Mouse (Mus musculus): Measurements from ENCODE around the gene Atp6v0a1. TPM values are rescaled to one million over a fixed set of nuclear protein-coding genes. Genes with fewer than 3 reads are reported as not detected.
"Not testable (repeated sequence)": the region's sequence is repeated elsewhere in the genome, so short reads cannot be mapped to it uniquely, and the experiment has no call there.

Gene Atp6v0a1
- polyA plus RNA-seq, 1 experiment, result 22.8 TPM

DNA sequence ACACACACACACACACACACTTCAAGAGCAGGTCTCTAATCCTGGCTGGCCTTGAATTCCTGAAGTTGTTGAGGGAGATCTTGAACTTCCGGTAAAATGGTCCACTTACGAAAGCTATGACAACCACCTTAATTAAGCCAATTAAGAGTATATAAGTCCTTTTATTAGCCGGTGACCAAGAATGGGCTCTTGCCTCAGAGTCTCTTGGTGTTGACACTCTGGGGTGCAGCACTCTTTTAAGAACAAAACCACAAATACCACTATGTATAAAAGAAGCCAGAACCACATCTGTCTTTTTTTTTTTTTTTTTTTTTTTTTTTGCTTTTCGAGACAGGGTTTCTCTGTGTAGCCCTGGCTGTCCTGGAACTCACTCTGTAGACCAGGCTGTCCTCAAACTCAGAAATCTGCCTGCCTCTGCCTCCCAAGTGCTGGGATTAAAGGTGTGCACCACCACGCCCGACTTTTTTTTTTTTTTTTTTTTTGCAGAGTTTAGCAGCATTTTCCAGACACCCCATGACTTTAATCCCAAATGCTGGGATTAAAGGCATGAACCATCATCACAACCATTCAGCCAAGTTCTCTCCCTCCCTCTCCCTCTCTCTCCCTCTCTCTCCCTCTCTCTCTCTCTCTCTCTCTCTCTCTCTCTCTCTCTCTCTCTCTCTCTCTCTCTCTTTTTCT lies 7.2 kb upstream of the Atp6v0a1 start:
- not testable (repeated sequence) for H3K27me3 ChIP-seq (ENCODE audit: control insufficient read depth, insufficient read depth, insufficient read length); H3K4me3 ChIP-seq (ENCODE audit: insufficient read depth, poor library complexity, severe bottlenecking)

DNA sequence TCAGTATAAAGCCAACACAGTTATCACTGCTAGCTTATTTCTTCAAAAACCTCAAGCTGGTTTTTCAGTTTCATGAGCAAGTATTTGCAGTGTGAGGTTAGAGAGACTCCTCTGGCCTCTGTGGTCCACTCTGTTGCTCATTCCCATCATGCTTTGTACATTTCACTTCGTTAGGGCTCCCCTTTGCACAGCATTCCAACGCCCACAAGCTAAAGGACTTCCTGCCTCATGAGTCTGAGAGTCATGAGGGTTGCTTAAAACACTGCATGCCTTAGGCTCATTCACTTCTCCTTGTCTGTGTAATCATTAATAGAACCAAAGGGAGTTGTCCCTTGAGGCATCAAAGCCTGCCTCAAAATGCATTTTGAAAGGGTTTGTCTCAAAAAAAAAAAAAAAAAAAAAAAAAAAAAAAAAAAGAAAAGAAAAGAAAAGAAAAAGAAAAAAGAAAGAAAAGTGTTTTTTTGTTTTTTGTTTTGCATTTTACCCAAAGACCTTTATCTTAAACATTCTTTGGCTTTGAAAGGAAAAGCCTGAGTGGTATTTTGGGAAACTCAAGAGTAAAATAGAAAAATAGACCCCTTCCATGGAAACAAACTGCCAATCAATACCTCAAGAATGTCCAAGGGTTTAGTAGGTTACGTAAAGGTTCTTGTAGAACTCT lies 6.1 kb upstream of the Atp6v0a1 start:
- Histone ChIP-seq H3K27me3 (ENCODE audit: control insufficient read depth, insufficient read depth, insufficient read length) (no peaks in the 10 kb centered on the region), H3ac (ENCODE audit: control insufficient read depth, insufficient read length, low read depth) (no peak overlapping the region), H3K4me3 (ENCODE audit: insufficient read depth, poor library complexity, severe bottlenecking) (no peak overlapping the region), H3K79me2 (ENCODE audit: control insufficient read depth, insufficient read depth) (no peaks in the 10 kb centered on the region), H3K79me3 (ENCODE audit: low read depth) (no peaks in the 10 kb centered on the region), H3K36me3 (ENCODE audit: control insufficient read depth, insufficient read depth) (no peaks in the 10 kb centered on the region)
- TF ChIP-seq USF1 (IDR thresholded peaks at IDR 0.05; ENCODE audit: low read depth) (no peak), CTCF (IDR thresholded peaks at IDR 0.05; ENCODE audit: control insufficient read depth, insufficient read depth, insufficient read length) (no peak), CEBPB (IDR thresholded peaks at IDR 0.05; ENCODE audit: low read depth) (no peak), FOSL1 (IDR thresholded peaks at IDR 0.05; ENCODE audit: insufficient read depth, low read length, poor library complexity, severe bottlenecking) (no peak), MAX (IDR thresholded peaks at IDR 0.05) (peak; percentile 22)

More for the DNA sequence above, 7.2 kb upstream of the Atp6v0a1 start:
- not testable (repeated sequence) for H3K79me2 ChIP-seq (ENCODE audit: control insufficient read depth, insufficient read depth); H3ac ChIP-seq (ENCODE audit: control insufficient read depth, insufficient read length, low read depth); H3K36me3 ChIP-seq (ENCODE audit: control insufficient read depth, insufficient read depth); H3K79me3 ChIP-seq (ENCODE audit: low read depth)
- peak; percentile 62 for TF ChIP-seq CEBPB (IDR thresholded peaks at IDR 0.05; ENCODE audit: low read depth)

DNA sequence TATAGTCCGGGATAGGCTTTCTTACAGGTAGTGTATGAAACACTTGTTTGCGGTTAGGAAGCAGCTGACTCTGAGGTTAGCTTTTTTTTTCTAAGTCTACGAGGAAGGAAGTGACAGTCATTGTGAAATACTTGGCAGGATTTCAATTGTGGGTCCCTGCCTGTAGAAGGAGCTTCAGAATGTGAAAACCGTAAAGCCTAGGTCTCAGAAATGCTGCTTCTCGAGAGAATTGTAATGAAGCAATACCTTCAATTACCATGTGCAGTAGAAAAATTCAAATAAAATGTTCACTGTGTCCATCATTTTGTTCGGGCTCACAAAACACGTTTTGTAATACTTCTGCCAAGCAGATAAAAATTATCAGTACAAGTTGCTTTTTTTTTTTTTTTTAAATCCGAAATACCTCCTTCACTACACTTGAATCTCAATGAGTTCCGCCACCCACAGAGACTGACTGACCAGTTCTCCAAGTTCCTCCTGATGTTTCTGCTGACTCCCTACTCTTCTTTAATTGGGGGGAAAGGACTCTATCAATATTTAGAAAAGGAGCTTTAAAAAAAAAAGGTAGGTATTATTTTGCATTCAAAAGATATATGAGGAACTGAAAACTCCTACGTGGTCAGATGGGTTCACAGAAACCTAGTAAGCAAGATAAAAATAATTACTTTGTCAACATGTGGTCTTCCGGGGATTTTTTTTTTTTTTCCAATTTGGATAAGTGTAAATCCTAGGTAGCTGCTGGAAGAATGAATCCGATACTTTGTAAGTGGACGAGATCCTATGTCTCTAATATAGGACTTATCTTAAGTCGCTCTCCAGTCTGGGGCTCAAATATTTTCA lies 826 bp upstream of the Atp6v0a1 start:
- peaks cover 12% of the 10 kb centered on the region for H3K79me2 ChIP-seq (ENCODE audit: control insufficient read depth, insufficient read depth)
- H3K36me3 ChIP-seq (ENCODE audit: control insufficient read depth, insufficient read depth), result peaks cover 1% of the 10 kb centered on the region
- H3K79me3 ChIP-seq (ENCODE audit: low read depth), result no peaks in the 10 kb centered on the region
- H3K4me3 ChIP-seq (ENCODE audit: insufficient read depth, poor library complexity, severe bottlenecking), result no peak overlapping the region
- H3ac ChIP-seq (ENCODE audit: control insufficient read depth, insufficient read length, low read depth), result no peak overlapping the region
- no peak for TF ChIP-seq MAX (IDR thresholded peaks at IDR 0.05)
- peak; percentile 87 for TF ChIP-seq CEBPB (IDR thresholded peaks at IDR 0.05; ENCODE audit: low read depth)
- TF ChIP-seq MYOD1 (IDR thresholded peaks at IDR 0.05; ENCODE audit: control insufficient read depth, insufficient read length, low read depth), result no peak
- no peaks in the 10 kb centered on the region for H3K27me3 ChIP-seq (ENCODE audit: control insufficient read depth, insufficient read depth, insufficient read length)

DNA sequence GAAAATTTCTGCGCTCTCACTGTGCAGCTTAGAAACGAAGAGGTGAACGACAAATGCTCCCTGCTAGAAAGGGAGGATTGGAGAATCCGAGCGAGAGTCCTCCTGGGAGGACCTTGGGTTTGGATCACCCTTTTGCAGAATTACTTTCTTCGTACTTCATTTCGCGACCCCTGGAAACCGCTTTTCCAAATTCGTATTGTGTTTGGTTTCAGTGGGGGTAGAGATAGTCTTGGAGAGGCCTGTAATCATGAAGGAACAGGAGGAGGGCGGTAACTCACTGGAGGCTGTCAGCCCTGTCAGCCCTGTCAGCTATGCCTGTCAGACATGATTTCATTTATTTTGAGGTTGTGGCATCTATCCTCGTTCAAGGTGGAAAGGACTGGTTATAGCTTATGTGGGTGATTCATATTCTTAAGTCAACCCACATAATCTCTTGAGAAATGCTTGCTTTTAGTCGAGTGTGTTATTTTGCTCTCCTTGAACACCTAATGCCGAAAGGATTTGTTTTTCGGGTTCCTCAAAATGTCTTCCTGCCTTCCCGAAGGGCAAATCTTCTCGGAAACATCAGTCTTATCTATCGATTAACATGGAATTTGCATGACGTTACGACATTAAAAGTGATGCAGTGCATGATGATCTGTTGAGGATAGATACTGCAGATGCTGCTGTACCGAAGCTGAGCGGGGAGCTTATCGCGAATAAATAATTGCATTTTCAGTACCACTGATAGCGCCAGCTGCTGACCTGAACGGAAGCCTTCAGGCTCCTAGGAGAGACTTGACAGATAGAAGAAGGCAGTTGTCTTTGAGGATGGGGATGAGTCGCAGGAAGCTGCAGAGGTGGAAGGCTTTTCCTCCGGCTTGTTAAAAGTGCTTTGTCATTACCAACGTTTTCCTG lies 884 bp downstream of the Atp6v0a1 start:
- H3K27me3 ChIP-seq (ENCODE audit: control insufficient read depth, insufficient read depth, insufficient read length), result no peaks in the 10 kb centered on the region
- peak overlapping the region; percentile 19 for H3ac ChIP-seq (ENCODE audit: control insufficient read depth, insufficient read length, low read depth)
- H3K79me2 ChIP-seq (ENCODE audit: control insufficient read depth, insufficient read depth), result peaks cover 12% of the 10 kb centered on the region
- peaks cover 10% of the 10 kb centered on the region for H3K36me3 ChIP-seq (ENCODE audit: control insufficient read depth, insufficient read depth)
- TF ChIP-seq CEBPB (IDR thresholded peaks at IDR 0.05; ENCODE audit: low read depth), result no peak
- TF ChIP-seq FOSL1 (IDR thresholded peaks at IDR 0.05; ENCODE audit: insufficient read depth, low read length, poor library complexity, severe bottlenecking), result no peak
- TF ChIP-seq MAX (IDR thresholded peaks at IDR 0.05), result no peak
- TF ChIP-seq MYOG (IDR thresholded peaks at IDR 0.05; ENCODE audit: control insufficient read depth, extremely low read depth, insufficient read length), result no peak
- TF ChIP-seq CTCF (IDR thresholded peaks at IDR 0.05; ENCODE audit: control insufficient read depth, insufficient read depth, insufficient read length), result no peak
- no peak for TF ChIP-seq MYOD1 (IDR thresholded peaks at IDR 0.05; ENCODE audit: control insufficient read depth, insufficient read length, low read depth)
- no peak for TF ChIP-seq USF1 (IDR thresholded peaks at IDR 0.05; ENCODE audit: low read depth)
- no peaks in the 10 kb centered on the region for H3K79me3 ChIP-seq (ENCODE audit: low read depth)
- H3K4me3 ChIP-seq (ENCODE audit: insufficient read depth, poor library complexity, severe bottlenecking), result peak overlapping the region; percentile 58

DNA sequence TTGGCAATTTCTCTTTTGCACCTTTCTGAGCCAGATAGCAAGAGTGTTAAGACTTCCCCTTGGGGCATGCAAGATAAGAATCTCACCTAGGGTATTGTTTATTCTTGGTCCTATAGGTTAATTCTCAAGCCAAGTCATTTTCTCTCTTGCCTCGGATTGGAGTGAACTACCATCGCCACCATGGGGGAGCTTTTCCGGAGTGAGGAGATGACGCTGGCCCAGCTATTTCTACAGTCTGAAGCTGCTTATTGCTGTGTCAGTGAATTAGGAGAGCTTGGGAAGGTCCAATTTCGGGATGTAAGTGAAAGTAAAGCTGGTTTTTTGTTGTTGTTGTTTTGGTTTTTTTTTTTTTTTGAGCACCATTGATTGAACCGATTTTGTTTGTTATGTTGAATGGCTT lies 2.4 kb downstream of the Atp6v0a1 start:
- Histone ChIP-seq H3K79me3 (ENCODE audit: low read depth) (no peaks in the 10 kb centered on the region), H3K36me3 (ENCODE audit: control insufficient read depth, insufficient read depth) (peaks cover 10% of the 10 kb centered on the region), H3K27me3 (ENCODE audit: control insufficient read depth, insufficient read depth, insufficient read length) (no peaks in the 10 kb centered on the region), H3K4me3 (ENCODE audit: insufficient read depth, poor library complexity, severe bottlenecking) (no peak overlapping the region), H3ac (ENCODE audit: control insufficient read depth, insufficient read length, low read depth) (no peak overlapping the region), H3K79me2 (ENCODE audit: control insufficient read depth, insufficient read depth) (peaks cover 12% of the 10 kb centered on the region)
- TF ChIP-seq CEBPB (IDR thresholded peaks at IDR 0.05; ENCODE audit: low read depth) (no peak), FOSL1 (IDR thresholded peaks at IDR 0.05; ENCODE audit: insufficient read depth, low read length, poor library complexity, severe bottlenecking) (no peak), MAX (IDR thresholded peaks at IDR 0.05) (no peak), MYOD1 (IDR thresholded peaks at IDR 0.05; ENCODE audit: control insufficient read depth, insufficient read length, low read depth) (no peak), MYOG (IDR thresholded peaks at IDR 0.05; ENCODE audit: control insufficient read depth, extremely low read depth, insufficient read length) (no peak), USF1 (IDR thresholded peaks at IDR 0.05; ENCODE audit: low read depth) (no peak), CTCF (IDR thresholded peaks at IDR 0.05; ENCODE audit: control insufficient read depth, insufficient read depth, insufficient read length) (no peak)

Measured in C2C12 (cell line).